Mouse (Mus musculus) ES-Bruce4 (cell line): Measurements from ENCODE around the gene Ugt1a5.

Experiments used
- CTCF ChIP-seq: IDR thresholded peaks from one replicate; pipeline ENCODE4 v1.8.1; 2011; ENCODE audit warnings: low read depth, low read length
- EP300 ChIP-seq: IDR thresholded peaks from 2 replicates; pipeline ENCODE4 v1.6.1; 2011; ENCODE audit warnings: low read depth, low read length; ENCODE audit not compliant: insufficient read depth
- POLR2A ChIP-seq: IDR thresholded peaks from one replicate; pipeline ENCODE4 v1.8.1; 2011; ENCODE audit warnings: low read length; ENCODE audit not compliant: insufficient read depth

GRCm38 (mm10) chr1:88133908-88134456 is 31.8 kb upstream of the Ugt1a5 start:
- TF ChIP-seq POLR2A (no peak), CTCF (no peak), EP300 (no peak)
